Mouse (Mus musculus) neural tube, embryonic 12.5 days (tissue): Measurements from ENCODE around the gene Cul1. TPM values are rescaled to one million over a fixed set of nuclear protein-coding genes. Genes with fewer than 3 reads are reported as not detected.

Source experiments
- ATAC-seq: fragments of 200-750 bp; cut with Nextera tagmentation; 2 replicates; pipeline ENCODE4 v1.8.0; 2017; ENCODE audit warnings: low read depth, mild to moderate bottlenecking, moderate TSS enrichment, moderate library complexity; ENCODE audit not compliant: low FRiP score
- H3K27ac ChIP-seq: fragments of 300-500 bp; sonication (generic); 2 replicates; pipeline ENCODE4 v1.5.1; 2016
- H3K27me3 ChIP-seq: fragments of 300-500 bp; sonication (generic); replicated peaks from 2 replicates; pipeline ENCODE4 v1.6.1; 2016; ENCODE audit warnings: mild to moderate bottlenecking
- H3K36me3 ChIP-seq: fragments of 300-500 bp; sonication (generic); 2 replicates; pipeline ENCODE4 v1.6.1; 2016; ENCODE audit warnings: mild to moderate bottlenecking
- H3K4me1 ChIP-seq: fragments of 300-500 bp; sonication (generic); 2 replicates; pipeline ENCODE4 v1.6.1; 2016
- H3K4me2 ChIP-seq: fragments of 300-500 bp; sonication (generic); replicated peaks from 2 replicates; pipeline ENCODE4 v1.6.1; 2016; ENCODE audit warnings: mild to moderate bottlenecking
- H3K4me3 ChIP-seq: fragments of 300-500 bp; sonication (generic); 2 replicates; pipeline ENCODE4 v1.5.1; 2016
- H3K9ac ChIP-seq: fragments of 300-500 bp; sonication (generic); 2 replicates; pipeline ENCODE4 v1.6.1; 2016; ENCODE audit warnings: mild to moderate bottlenecking
- H3K9me3 ChIP-seq: fragments of 300-500 bp; sonication (generic); 2 replicates; pipeline ENCODE4 v1.6.1; 2016; ENCODE audit warnings: mild to moderate bottlenecking
- WGBS: fragments of 180-500 bp; shearing (Covaris S2); methylation state at CpG from one replicate; pipeline ENCODE4 v1.1.7; 2016; 5-methylcytosine and 5-hydroxymethylcytosine counted together
- polyA plus RNA-seq: library from polyadenylated mRNA; unstranded; fragments of >200 nt; fragmentation: Nextera tagmentation; extraction: Ambion mirVana; gene quantifications from 2 replicates; pipeline ENCODE4 v1.2.1, GENCODE M21; 2016

The Cul1 gene
- polyA plus RNA-seq, 1 experiment from 2014 or later = 166 TPM

DNA sequence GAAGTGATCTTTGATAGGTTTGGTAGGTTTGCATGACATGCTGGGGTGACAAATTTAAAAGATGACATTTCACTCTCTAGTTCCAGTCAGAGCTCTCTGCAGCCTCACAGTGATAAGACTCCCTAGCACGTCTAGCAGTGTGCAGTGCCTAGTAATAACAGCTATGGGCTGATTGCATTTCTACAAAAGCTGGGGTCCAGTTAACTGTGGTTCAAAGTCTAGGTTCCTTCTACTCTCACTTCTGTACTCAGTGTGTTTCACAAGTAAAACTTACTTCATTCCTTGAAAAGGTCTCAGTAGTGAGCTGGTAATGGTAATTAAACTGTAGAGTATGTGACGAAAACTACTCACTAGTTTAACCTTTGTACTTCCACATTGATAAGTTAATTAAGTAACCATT is 66.8 kb downstream of the Cul1 start:
- 83% methylated on average over 2 of the region's 2 CpGs for WGBS
- no peaks in the 10 kb centered on the region for H3K9me3 ChIP-seq
- no peak for ATAC-seq

GRCm38 (mm10) chr6:47522431-47522830 is 69.2 kb downstream of the Cul1 start:
- Histone ChIP-seq H3K9ac (no peak overlapping the region), H3K27me3 (no peaks in the 10 kb centered on the region), H3K27ac (no peak overlapping the region), H3K4me1 (no peaks in the 10 kb centered on the region), H3K4me2 (no peak overlapping the region), H3K4me3 (no peak overlapping the region), H3K36me3 (peaks cover 86% of the 10 kb centered on the region), H3K9me3 (no peaks in the 10 kb centered on the region)
- 97% methylated on average over 3 of the region's 3 CpGs for WGBS
- ATAC-seq = no peak

More for the DNA sequence above, 66.8 kb downstream of the Cul1 start:
- Histone ChIP-seq H3K27me3 (no peaks in the 10 kb centered on the region), H3K36me3 (peaks cover 88% of the 10 kb centered on the region), H3K9ac (no peak overlapping the region), H3K4me3 (no peak overlapping the region), H3K4me2 (no peak overlapping the region), H3K4me1 (no peaks in the 10 kb centered on the region), H3K27ac (no peak overlapping the region)

DNA sequence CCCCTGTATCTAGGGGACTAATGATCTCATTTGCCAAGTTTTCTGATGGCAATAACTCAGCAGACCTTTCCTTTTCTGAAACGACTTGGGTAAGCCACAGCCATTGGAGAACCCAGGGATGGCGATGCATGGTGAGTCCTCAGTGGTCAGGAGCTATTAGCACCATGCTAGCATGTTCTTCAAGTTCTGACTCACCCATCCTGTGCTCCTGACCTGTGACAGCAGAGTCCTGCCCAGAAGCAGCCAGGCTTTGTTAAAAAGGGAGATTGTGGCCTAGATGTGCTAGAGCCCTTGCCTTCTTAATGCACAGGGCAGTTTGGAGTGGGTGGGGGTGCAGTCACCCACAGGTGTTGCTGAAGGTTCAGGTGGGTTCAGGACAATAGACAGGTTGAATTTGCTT is 71.8 kb downstream of the Cul1 start:
- WGBS = 78% methylated on average over 2 of the region's 2 CpGs
- no peak for ATAC-seq

DNA sequence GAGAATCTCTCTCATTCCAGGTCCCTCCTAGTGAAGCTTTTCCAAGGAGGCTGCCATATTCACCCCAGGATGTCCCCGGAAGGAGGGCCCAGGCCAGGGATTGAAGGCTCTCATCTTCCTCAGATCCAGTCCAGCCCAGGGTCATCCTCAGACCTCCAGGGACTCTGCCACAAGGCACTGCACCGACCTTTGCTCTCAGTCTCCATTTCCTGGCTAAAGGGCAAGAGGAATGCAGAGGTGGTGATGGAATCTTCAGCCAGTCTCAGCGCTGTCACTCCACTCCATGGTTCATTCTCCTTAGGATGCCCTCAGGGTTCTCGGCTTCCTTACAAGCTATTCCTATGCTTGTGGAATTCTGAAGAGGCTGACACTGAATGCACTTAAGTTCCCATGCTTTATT is 73.2 kb downstream of the Cul1 start:
- Histone ChIP-seq H3K9me3 (no peaks in the 10 kb centered on the region), H3K4me2 (no peak overlapping the region), H3K36me3 (peaks cover 92% of the 10 kb centered on the region), H3K4me3 (no peak overlapping the region), H3K9ac (no peak overlapping the region), H3K4me1 (no peaks in the 10 kb centered on the region), H3K27ac (no peak overlapping the region), H3K27me3 (no peaks in the 10 kb centered on the region)
- ATAC-seq = no peak
- WGBS = 76% methylated on average over 4 of the region's 4 CpGs

More for the DNA sequence above, 71.8 kb downstream of the Cul1 start:
- Histone ChIP-seq H3K27ac (no peak overlapping the region), H3K9me3 (no peaks in the 10 kb centered on the region), H3K27me3 (no peaks in the 10 kb centered on the region), H3K36me3 (peaks cover 89% of the 10 kb centered on the region), H3K9ac (no peak overlapping the region), H3K4me3 (no peak overlapping the region), H3K4me2 (no peak overlapping the region), H3K4me1 (no peaks in the 10 kb centered on the region)

DNA sequence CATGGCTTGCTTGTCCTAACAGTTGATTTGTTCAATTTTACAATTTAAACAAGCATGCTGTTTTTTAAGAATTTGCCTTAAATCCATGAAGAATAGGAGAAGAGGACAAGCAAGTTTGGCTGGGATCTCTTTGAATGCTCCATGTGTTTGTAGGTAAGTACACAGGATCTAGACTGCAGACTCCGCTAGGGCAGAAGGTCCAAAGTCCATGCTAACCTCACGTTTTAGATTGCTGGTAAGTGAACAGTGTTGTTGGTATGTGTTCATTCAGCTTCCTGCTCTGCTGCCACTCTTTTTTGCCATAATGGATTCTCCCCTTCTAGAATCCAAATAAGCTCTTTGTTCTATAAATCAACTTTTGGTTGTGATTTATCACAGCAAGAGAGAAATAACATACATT is 73.9 kb downstream of the Cul1 start:
- ATAC-seq = no peak
- Histone ChIP-seq H3K4me3 (no peak overlapping the region), H3K9ac (no peak overlapping the region), H3K27me3 (no peaks in the 10 kb centered on the region), H3K4me2 (no peak overlapping the region), H3K27ac (no peak overlapping the region), H3K4me1 (no peaks in the 10 kb centered on the region), H3K9me3 (no peaks in the 10 kb centered on the region), H3K36me3 (peaks cover 90% of the 10 kb centered on the region)
- WGBS = 80% methylated on average over 2 of the region's 2 CpGs

- peaks cover 91% of the 10 kb centered on the region for H3K36me3 ChIP-seq
- H3K27me3 ChIP-seq = no peaks in the 10 kb centered on the region
- 87% methylated on average over 1 of the region's 1 CpGs for WGBS
- no peak for ATAC-seq
- no peak overlapping the region for H3K4me3 ChIP-seq
- no peaks in the 10 kb centered on the region for H3K9me3 ChIP-seq
- H3K9ac ChIP-seq = no peak overlapping the region
- H3K27ac ChIP-seq = no peak overlapping the region
- no peak overlapping the region for H3K4me2 ChIP-seq
- H3K4me1 ChIP-seq = no peaks in the 10 kb centered on the region
Measured at GRCm38 (mm10) chr6:47527655-47528054, 74.5 kb downstream of the Cul1 start.

- Histone ChIP-seq H3K36me3 (peaks cover 76% of the 10 kb centered on the region), H3K27ac (no peak overlapping the region)
- 83% methylated on average over 1 of the region's 1 CpGs for WGBS
Measured at GRCm38 (mm10) chr6:47532547-47532946, 79.3 kb downstream of the Cul1 start.

GRCm38 (mm10) chr6:47535333-47535732 is 82.1 kb downstream of the Cul1 start:
- no peak overlapping the region for H3K4me3 ChIP-seq
- H3K4me1 ChIP-seq = no peaks in the 10 kb centered on the region
- H3K27ac ChIP-seq = no peak overlapping the region
- H3K36me3 ChIP-seq = peaks cover 52% of the 10 kb centered on the region
- H3K9ac ChIP-seq = no peak overlapping the region
- no peaks in the 10 kb centered on the region for H3K27me3 ChIP-seq
- H3K4me2 ChIP-seq = no peak overlapping the region
- H3K9me3 ChIP-seq = no peaks in the 10 kb centered on the region
- WGBS = 91% methylated on average over 5 of the region's 5 CpGs
- ATAC-seq = no peak

More at GRCm38 (mm10) chr6:47532547-47532946, 79.3 kb downstream of the Cul1 start:
- no peaks in the 10 kb centered on the region for H3K9me3 ChIP-seq
- no peak overlapping the region for H3K9ac ChIP-seq
- no peak overlapping the region for H3K4me2 ChIP-seq
- H3K4me1 ChIP-seq = no peaks in the 10 kb centered on the region
- no peak for ATAC-seq
- no peaks in the 10 kb centered on the region for H3K27me3 ChIP-seq
- no peak overlapping the region for H3K4me3 ChIP-seq

DNA sequence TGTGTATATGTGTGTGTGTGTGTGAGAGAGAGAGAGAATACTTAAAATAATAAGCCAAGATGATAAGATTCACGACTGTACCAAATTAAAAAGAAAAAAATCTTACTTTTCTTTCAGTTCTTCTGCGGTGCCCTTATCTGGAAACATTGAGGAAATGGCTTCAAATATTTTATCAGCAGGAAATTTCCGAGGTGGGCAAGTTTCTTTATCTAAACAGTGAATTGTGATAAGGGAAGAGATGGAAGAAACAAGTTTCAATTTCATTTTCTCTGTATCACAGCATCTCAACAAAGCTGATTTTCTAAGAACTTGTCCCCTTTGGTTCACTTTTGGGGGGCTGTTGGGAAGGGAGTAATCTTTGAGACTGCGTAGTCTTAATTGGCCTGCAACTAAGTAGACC is 99.1 kb downstream of the Cul1 start:
- H3K4me3 ChIP-seq = no peak overlapping the region
- H3K4me1 ChIP-seq = no peaks in the 10 kb centered on the region
- H3K27ac ChIP-seq = no peak overlapping the region
- peaks cover 74% of the 10 kb centered on the region for H3K36me3 ChIP-seq
- no peak overlapping the region for H3K4me2 ChIP-seq
- no peak overlapping the region for H3K9ac ChIP-seq
- WGBS = 90% methylated on average over 4 of the region's 4 CpGs
- no peaks in the 10 kb centered on the region for H3K9me3 ChIP-seq
- ATAC-seq = no peak
- H3K27me3 ChIP-seq = no peaks in the 10 kb centered on the region

DNA sequence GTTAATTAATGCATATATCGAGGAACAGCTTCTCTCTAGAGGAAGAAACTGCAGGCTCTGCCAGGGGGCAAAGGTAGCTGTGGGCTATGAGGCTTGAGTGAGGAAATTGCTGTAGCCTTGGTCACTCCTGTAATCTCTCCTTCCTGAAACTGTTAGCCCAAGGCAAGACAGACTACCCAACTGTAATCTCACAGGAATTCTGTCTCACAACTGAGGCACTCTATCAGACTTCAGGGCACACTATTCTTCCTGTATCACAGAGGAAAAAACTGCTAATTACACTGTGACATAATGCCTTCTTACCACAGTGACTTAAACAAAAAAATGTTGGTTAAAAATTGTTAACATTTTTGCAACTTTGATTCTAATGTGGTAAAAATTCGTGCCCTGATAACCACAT is 106.1 kb downstream of the Cul1 start:
- Histone ChIP-seq H3K27ac (no peak overlapping the region), H3K36me3 (peaks cover 50% of the 10 kb centered on the region), H3K9ac (no peak overlapping the region), H3K4me3 (no peak overlapping the region), H3K27me3 (no peaks in the 10 kb centered on the region), H3K9me3 (no peaks in the 10 kb centered on the region), H3K4me1 (no peaks in the 10 kb centered on the region), H3K4me2 (no peak overlapping the region)
- WGBS = 89% methylated on average over 2 of the region's 2 CpGs
- no peak for ATAC-seq

DNA sequence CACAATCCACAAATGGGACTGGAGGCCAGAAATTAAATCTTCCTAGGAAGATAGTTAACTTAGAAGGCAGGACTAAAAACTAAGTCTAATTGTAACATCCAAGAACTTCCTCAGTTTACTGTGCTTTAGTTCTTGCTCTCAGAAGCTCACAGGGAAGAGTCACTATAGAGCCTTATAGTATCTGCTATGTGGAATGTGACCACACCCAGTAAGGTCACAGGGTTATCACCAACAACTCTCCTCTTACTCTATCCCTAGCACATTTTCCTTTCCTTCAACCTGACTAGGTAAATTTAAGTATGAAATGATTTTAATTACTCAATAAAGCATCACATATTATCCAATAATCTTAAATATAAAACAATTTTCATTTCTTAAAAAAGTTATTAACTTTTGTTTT is 107.2 kb downstream of the Cul1 start:
- peaks cover 41% of the 10 kb centered on the region for H3K36me3 ChIP-seq
- no peak overlapping the region for H3K4me2 ChIP-seq
- no peak for ATAC-seq
- no peak overlapping the region for H3K4me3 ChIP-seq
- H3K4me1 ChIP-seq = no peaks in the 10 kb centered on the region
- H3K27me3 ChIP-seq = no peaks in the 10 kb centered on the region
- no peaks in the 10 kb centered on the region for H3K9me3 ChIP-seq
- H3K9ac ChIP-seq = no peak overlapping the region
- no peak overlapping the region for H3K27ac ChIP-seq

- Histone ChIP-seq H3K27ac (no peak overlapping the region), H3K27me3 (no peaks in the 10 kb centered on the region), H3K4me3 (no peak overlapping the region), H3K4me1 (no peaks in the 10 kb centered on the region), H3K4me2 (no peak overlapping the region), H3K36me3 (peaks cover 42% of the 10 kb centered on the region), H3K9me3 (no peaks in the 10 kb centered on the region), H3K9ac (no peak overlapping the region)
- 95% methylated on average over 2 of the region's 2 CpGs for WGBS
- no peak for ATAC-seq
Measured at GRCm38 (mm10) chr6:47560846-47561245, 107.6 kb downstream of the Cul1 start.

GRCm38 (mm10) chr6:47561426-47561825 is 108.2 kb downstream of the Cul1 start:
- H3K9ac ChIP-seq = no peak overlapping the region
- ATAC-seq = no peak
- H3K27me3 ChIP-seq = no peaks in the 10 kb centered on the region
- H3K4me2 ChIP-seq = no peak overlapping the region
- H3K36me3 ChIP-seq = peaks cover 39% of the 10 kb centered on the region
- H3K4me1 ChIP-seq = no peaks in the 10 kb centered on the region
- no peak overlapping the region for H3K27ac ChIP-seq
- 90% methylated on average over 5 of the region's 5 CpGs for WGBS
- H3K4me3 ChIP-seq = no peak overlapping the region
- H3K9me3 ChIP-seq = no peaks in the 10 kb centered on the region
